In genomic region chr12:5252569-5252968, GRCm38 (mm10) we compare ENCODE assay signal across 20 mouse cellular contexts.
DNase-seq lines count a peak whose midpoint lies in the region; ATAC-seq lines count a peak whose summit lies in the region.
"Had no signal": no experiment of that assay in that cellular context is flagged by ENCODE, and none has a peak within 500 bp of the region (broad histone marks: within the 10 kb centered on the region; RNA-seq: fewer than 3 reads in every experiment).

No protein-coding gene starts in this region.

- no peak overlapping the region for H3K4me3 ChIP-seq in forebrain, embryonic 14.5 days (ENCODE audit: low read depth, low read length)
- H3K4me3 ChIP-seq in forebrain, embryonic 11.5 days (ENCODE audit: low read depth, low read length): no peak overlapping the region
- H3K4me3 ChIP-seq in midbrain, embryonic 13.5 days (replicated peaks): no peak overlapping the region
- no peak overlapping the region for H3K4me3 ChIP-seq in midbrain, embryonic 10.5 days
- no peak overlapping the region for H3K4me3 ChIP-seq in forebrain, embryonic 16.5 days (replicated peaks; ENCODE audit: low read length)
- H3K4me3 ChIP-seq: embryonic facial prominence, embryonic 12.5 days; limb, embryonic 13.5 days; liver, embryonic 12.5 days had no signal

- ATAC-seq in forebrain, embryonic 14.5 days: peak; percentile 38; the same call in 1 of the 2 replicates
- no peak for ATAC-seq in forebrain, embryonic 11.5 days (replicated peaks; ENCODE audit: low FRiP score)
- no peak for ATAC-seq in midbrain, embryonic 13.5 days
- ATAC-seq in forebrain, embryonic 16.5 days: no peak
- ATAC-seq: CD4-positive, CD25-positive, alpha-beta regulatory T cell, adult 4 months; intestine, embryonic 16.5 days; liver, embryonic 12.5 days had no signal

- H3K4me1 ChIP-seq in forebrain, embryonic 14.5 days (ENCODE audit: control insufficient read depth, insufficient read depth, low read length): peaks cover 28% of the 10 kb centered on the region
- H3K4me1 ChIP-seq in forebrain, embryonic 11.5 days (replicated peaks; ENCODE audit: control insufficient read depth, insufficient read depth, low read length): peaks cover 3% of the 10 kb centered on the region; the same call in 1 of the 2 replicates
- peaks cover 52% of the 10 kb centered on the region for H3K4me1 ChIP-seq in midbrain, embryonic 13.5 days (replicated peaks)
- H3K4me1 ChIP-seq in midbrain, embryonic 10.5 days: peaks cover 85% of the 10 kb centered on the region
- peaks cover 24% of the 10 kb centered on the region for H3K4me1 ChIP-seq in forebrain, embryonic 16.5 days (replicated peaks; ENCODE audit: control insufficient read depth, insufficient read depth, low read length)
- H3K4me1 ChIP-seq: liver, embryonic 12.5 days had no signal

- no peak for DNase-seq in forebrain, embryonic 14.5 days (ENCODE audit: low spot score)
- DNase-seq in forebrain, embryonic 11.5 days (ENCODE audit: low spot score): no peak
- DNase-seq in midbrain, embryonic 10.5 days (ENCODE audit: low spot score): no peak
- DNase-seq in retina, embryonic 14.5 days (ENCODE audit: low spot score): peak; percentile 44
- DNase-seq in urinary bladder, postnatal 10 days (ENCODE audit: low spot score): no peak
- DNase-seq: adrenal gland, postnatal 36 days; cerebellum, adult 11-12 months; kidney, adult 9 months; kidney, postnatal 14 days; layer of hippocampus, postnatal 36 days; lung, adult 2 months; lung, postnatal 14 days; right cerebral cortex, postnatal 14 days had no signal

- H3K4me2 ChIP-seq in forebrain, embryonic 14.5 days (ENCODE audit: low read length): no peak overlapping the region
- no peak overlapping the region for H3K4me2 ChIP-seq in forebrain, embryonic 11.5 days (ENCODE audit: low read depth, low read length, severe bottlenecking)
- no peak overlapping the region for H3K4me2 ChIP-seq in midbrain, embryonic 13.5 days (replicated peaks)
- H3K4me2 ChIP-seq in forebrain, embryonic 16.5 days (ENCODE audit: low read length): no peak overlapping the region
- H3K4me2 ChIP-seq: embryonic facial prominence, embryonic 12.5 days; limb, embryonic 13.5 days; liver, embryonic 12.5 days had no signal

- H3K9me3 ChIP-seq in forebrain, embryonic 14.5 days (replicated peaks; ENCODE audit: control insufficient read depth, low read length): no peaks in the 10 kb centered on the region
- no peaks in the 10 kb centered on the region for H3K9me3 ChIP-seq in forebrain, embryonic 11.5 days (ENCODE audit: control insufficient read depth, low read length)
- no peaks in the 10 kb centered on the region for H3K9me3 ChIP-seq in midbrain, embryonic 13.5 days
- no peaks in the 10 kb centered on the region for H3K9me3 ChIP-seq in midbrain, embryonic 10.5 days (replicated peaks)
- no peaks in the 10 kb centered on the region for H3K9me3 ChIP-seq in forebrain, embryonic 16.5 days (ENCODE audit: control insufficient read depth, low read length)
- H3K9me3 ChIP-seq: embryonic facial prominence, embryonic 12.5 days; limb, embryonic 13.5 days; liver, embryonic 12.5 days had no signal

- no peak overlapping the region for H3K27ac ChIP-seq in forebrain, embryonic 14.5 days (ENCODE audit: low read depth, low read length)
- no peak overlapping the region for H3K27ac ChIP-seq in forebrain, embryonic 11.5 days (ENCODE audit: low read depth, low read length)
- H3K27ac ChIP-seq in midbrain, embryonic 13.5 days: 0 out of 2 replicates have a peak overlapping the region, but pooled peaks have one; percentile 57
- no peak overlapping the region for H3K27ac ChIP-seq in midbrain, embryonic 10.5 days (replicated peaks)
- H3K27ac ChIP-seq in forebrain, embryonic 16.5 days (ENCODE audit: low read length): peak overlapping the region; percentile 74
- H3K27ac ChIP-seq: embryonic facial prominence, embryonic 12.5 days; liver, embryonic 12.5 days had no signal

- no peak overlapping the region for H3K9ac ChIP-seq in forebrain, embryonic 14.5 days (ENCODE audit: low read length)
- no peak overlapping the region for H3K9ac ChIP-seq in forebrain, embryonic 11.5 days (ENCODE audit: low read length)
- H3K9ac ChIP-seq in midbrain, embryonic 13.5 days (replicated peaks): no peak overlapping the region
- no peak overlapping the region for H3K9ac ChIP-seq in forebrain, embryonic 16.5 days (replicated peaks; ENCODE audit: low read depth, low read length)
- H3K9ac ChIP-seq: embryonic facial prominence, embryonic 12.5 days; limb, embryonic 13.5 days; liver, embryonic 12.5 days had no signal

- 59% methylated on average over 2 of the region's 2 CpGs for WGBS in forebrain, embryonic 14.5 days
- 59% methylated on average over 2 of the region's 2 CpGs for WGBS in forebrain, embryonic 11.5 days
- 71% methylated on average over 2 of the region's 2 CpGs for WGBS in midbrain, embryonic 13.5 days
- 96% methylated on average over 2 of the region's 2 CpGs for WGBS in midbrain, embryonic 10.5 days
- WGBS in forebrain, embryonic 16.5 days: 64% methylated on average over 2 of the region's 2 CpGs

- no peaks in the 10 kb centered on the region for H3K36me3 ChIP-seq in forebrain, embryonic 14.5 days (ENCODE audit: control insufficient read depth, insufficient read depth, low read length)
- no peaks in the 10 kb centered on the region for H3K36me3 ChIP-seq in forebrain, embryonic 11.5 days (ENCODE audit: control insufficient read depth, insufficient read depth, low read length)
- no peaks in the 10 kb centered on the region for H3K36me3 ChIP-seq in midbrain, embryonic 13.5 days
- H3K36me3 ChIP-seq in midbrain, embryonic 10.5 days: no peaks in the 10 kb centered on the region
- H3K36me3 ChIP-seq in forebrain, embryonic 16.5 days (ENCODE audit: control insufficient read depth, insufficient read depth): no peaks in the 10 kb centered on the region
- H3K36me3 ChIP-seq: embryonic facial prominence, embryonic 12.5 days; limb, embryonic 13.5 days; liver, embryonic 12.5 days had no signal

- no peaks in the 10 kb centered on the region for H3K27me3 ChIP-seq in forebrain, embryonic 14.5 days (replicated peaks; ENCODE audit: control insufficient read depth, insufficient read depth, low read length)
- no peaks in the 10 kb centered on the region for H3K27me3 ChIP-seq in forebrain, embryonic 11.5 days (ENCODE audit: control insufficient read depth, insufficient read depth, low read length)
- H3K27me3 ChIP-seq in midbrain, embryonic 13.5 days: no peaks in the 10 kb centered on the region
- H3K27me3 ChIP-seq in midbrain, embryonic 10.5 days (ENCODE audit: low read depth, poor library complexity, severe bottlenecking): peaks cover 28% of the 10 kb centered on the region
- H3K27me3 ChIP-seq in forebrain, embryonic 16.5 days (replicated peaks; ENCODE audit: control insufficient read depth, insufficient read depth, low read length): no peaks in the 10 kb centered on the region
- H3K27me3 ChIP-seq: embryonic facial prominence, embryonic 12.5 days; limb, embryonic 13.5 days; liver, embryonic 12.5 days had no signal

Comparison
In these comparisons a context has a peak if more than half of its experiments do, and no peak if none do; other contexts are left out.
1. H3K27ac ChIP-seq: peak in midbrain, embryonic 13.5 days (single experiment) and forebrain, embryonic 16.5 days (single experiment); none in forebrain, embryonic 14.5 days (single experiment), forebrain, embryonic 11.5 days (single experiment) and midbrain, embryonic 10.5 days (single experiment).